Mouse (Mus musculus): ENCODE data around the gene Mypn. TPM values are rescaled to one million over a fixed set of nuclear protein-coding genes. Genes with fewer than 3 reads are reported as not detected.

Mypn gene
- total RNA-seq (2012; rRNA removed) (0.08 and 0.17 TPM in 2 replicates), total RNA-seq (2014; rRNA removed) (0.39 and 0.47 TPM in 2 replicates), polyA plus RNA-seq (2012; ENCODE audit: insufficient read length, low read depth) (0.46 and 0.81 TPM in 2 replicates)

- Histone ChIP-seq H3K36me3 (replicated peaks in 1 of 2; ENCODE audit: control insufficient read depth in 1 of 2, insufficient read depth in 1 of 2, low read length in 1 of 2) (no peaks in the 10 kb centered on the region), H3K9me3 (replicated peaks; ENCODE audit: low read length) (no peaks in the 10 kb centered on the region), H3K27ac (ENCODE audit: insufficient read depth, low read depth) (no peak within 1 kb of the TSS), H3K4me2 (ENCODE audit: insufficient read depth, low read depth, poor library complexity, severe bottlenecking) (no peak within 1 kb of the TSS), H3K4me1 (ENCODE audit: control insufficient read depth in 1 of 2, insufficient read depth in 2 of 2) (0 out of 4 replicates have a peak, but pooled peaks cover 0 to 2% of the 10 kb centered on the region in 2 experiments), H3K27me3 (replicated peaks) (no peaks in the 10 kb centered on the region), H3K4me3 (replicated peaks in 1 of 3; ENCODE audit: low read depth in 2 of 3, low read length in 2 of 3, poor library complexity in 1 of 3) (no peak within 1 kb of the TSS), H3K79me2 (replicated peaks; ENCODE audit: control insufficient read depth, extremely low read depth, insufficient read depth, poor library complexity, severe bottlenecking) (no peaks in the 10 kb centered on the region), H3K9ac (ENCODE audit: insufficient read depth, low read depth) (no peak within 1 kb of the TSS)
- dilution Hi-C loops (cut with MboI; ENCODE audit: extremely low pct_ligation_motif_present, extremely low pct_unique_long_range_greater_than_20kb, low sequenced_read_pairs), result no loop called here
- TF ChIP-seq RAD21 (IDR thresholded peaks at IDR 0.05; ENCODE audit: low read depth, low read length), result no peak
- no peak for TF ChIP-seq TBP (conservative IDR thresholded peaks at IDR 0.05; ENCODE audit: low read depth, low read length)
- TF ChIP-seq USF2 (conservative IDR thresholded peaks at IDR 0.05; ENCODE audit: low read depth, low read length), result no peak
- TF ChIP-seq RCOR1 (conservative IDR thresholded peaks at IDR 0.05; ENCODE audit: low read depth, low read length), result no peak
- TF ChIP-seq TCF12 (IDR thresholded peaks at IDR 0.05; ENCODE audit: low read depth, low read length), result no peak
- TF ChIP-seq POLR2AphosphoS2 (IDR thresholded peaks at IDR 0.05; ENCODE audit: low read depth, low read length), result no peak
- TF ChIP-seq IRF4 (IDR thresholded peaks at IDR 0.05; ENCODE audit: low read depth, low read length), result no peak
- TF ChIP-seq POLR2A (IDR thresholded peaks at IDR 0.05; ENCODE audit: low read depth, low read length), result no peak
- no peak for TF ChIP-seq EP300 (IDR thresholded peaks at IDR 0.05; ENCODE audit: low read length)
- no peak for TF ChIP-seq SMC3 (IDR thresholded peaks at IDR 0.05; ENCODE audit: low read depth, low read length)
- no peak for TF ChIP-seq ZKSCAN1 (IDR thresholded peaks at IDR 0.05; ENCODE audit: borderline replicate concordance, low read depth, low read length)
- TF ChIP-seq CHD2 (IDR thresholded peaks at IDR 0.05; ENCODE audit: low read length), result no peak
- TF ChIP-seq CHD1 (IDR thresholded peaks at IDR 0.05; ENCODE audit: low read depth, low read length), result no peak
- no peak for TF ChIP-seq BHLHE40 (IDR thresholded peaks at IDR 0.05; ENCODE audit: low read depth, low read length)
- no peak for TF ChIP-seq MAZ (IDR thresholded peaks at IDR 0.05; ENCODE audit: low read depth, low read length)
- TF ChIP-seq ZC3H11A (IDR thresholded peaks at IDR 0.05; ENCODE audit: low read depth, low read length), result no peak
- TF ChIP-seq MAX (IDR thresholded peaks at IDR 0.05; ENCODE audit: low read length), result no peak
- no peak for DNase-seq (ENCODE audit: extremely low read depth)
- in situ Hi-C loops (cut with MboI; ENCODE audit: low pct_ligation_motif_present, low pct_unique_long_range_greater_than_20kb, low sequenced_read_pairs), result no loop called here
Observed at GRCm38 (mm10) chr10:63203728-63204127, at the start of gene Mypn. Mypn (minus strand) TSS chr10:63203952.

DNA sequence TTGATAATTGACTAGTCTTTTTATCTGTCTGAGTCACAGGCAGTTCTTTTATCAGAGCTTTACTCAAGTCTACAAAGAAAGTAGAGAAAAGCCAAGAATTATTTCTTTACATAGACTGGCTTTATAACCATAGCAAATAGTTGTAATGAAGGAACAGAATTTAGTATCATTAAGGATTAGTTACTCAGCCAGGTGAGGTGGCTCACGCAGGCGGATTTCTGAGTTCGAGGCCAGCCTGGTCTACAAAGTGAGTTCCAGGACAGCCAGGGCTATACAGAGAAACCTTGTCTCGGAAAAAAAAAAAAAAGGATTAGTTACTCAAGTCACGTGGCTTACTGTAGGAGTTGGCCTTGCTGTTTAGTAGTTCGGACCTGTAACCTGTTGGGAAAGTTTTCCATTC is 44.7 kb upstream of the Mypn start:
- no peak for DNase-seq (ENCODE audit: extremely low read depth)
- H3K9ac ChIP-seq (ENCODE audit: insufficient read depth, low read depth), result no peak overlapping the region
- H3K36me3 ChIP-seq (replicated peaks in 1 of 2; ENCODE audit: control insufficient read depth in 1 of 2, insufficient read depth in 1 of 2, low read length in 1 of 2), result peaks cover 22 to 47% of the 10 kb centered on the region in 2 experiments
- no peak overlapping the region for H3K4me2 ChIP-seq (ENCODE audit: insufficient read depth, low read depth, poor library complexity, severe bottlenecking)
- H3K4me3 ChIP-seq (replicated peaks in 1 of 3; ENCODE audit: low read depth in 2 of 3, low read length in 2 of 3, poor library complexity in 1 of 3), result no peak overlapping the region
- H3K9me3 ChIP-seq (replicated peaks; ENCODE audit: low read length), result no peaks in the 10 kb centered on the region
- dilution Hi-C loops (cut with MboI; ENCODE audit: extremely low pct_ligation_motif_present, extremely low pct_unique_long_range_greater_than_20kb, low sequenced_read_pairs), result no loop called here
- no peak overlapping the region for H3K27ac ChIP-seq (ENCODE audit: insufficient read depth, low read depth)
- in situ Hi-C loops (cut with MboI; ENCODE audit: low pct_ligation_motif_present, low pct_unique_long_range_greater_than_20kb, low sequenced_read_pairs), result no loop called here
- no peaks in the 10 kb centered on the region for H3K27me3 ChIP-seq (replicated peaks)
- peaks cover 0 to 28% of the 10 kb centered on the region in 2 experiments; a peak in 2 of 4 replicates for H3K4me1 ChIP-seq (ENCODE audit: control insufficient read depth in 1 of 2, insufficient read depth in 2 of 2)
- TF ChIP-seq POLR2A (IDR thresholded peaks at IDR 0.05; ENCODE audit: low read depth, low read length) (no peak), RAD21 (IDR thresholded peaks at IDR 0.05; ENCODE audit: low read depth, low read length) (no peak), E2F4 (IDR thresholded peaks at IDR 0.05; ENCODE audit: insufficient replicate concordance, low read depth, low read length) (no peak), TCF12 (IDR thresholded peaks at IDR 0.05; ENCODE audit: low read depth, low read length) (no peak), MAX (IDR thresholded peaks at IDR 0.05; ENCODE audit: low read length) (no peak), GABPA (IDR thresholded peaks at IDR 0.05; ENCODE audit: insufficient replicate concordance, low read depth, low read length) (no peak), POLR2AphosphoS2 (IDR thresholded peaks at IDR 0.05; ENCODE audit: low read depth, low read length) (no peak), NELFE (IDR thresholded peaks at IDR 0.05; ENCODE audit: low read depth, low read length) (no peak), ETS1 (conservative IDR thresholded peaks at IDR 0.05; ENCODE audit: low read depth, low read length) (no peak)
- peaks cover 58% of the 10 kb centered on the region for H3K79me2 ChIP-seq (replicated peaks; ENCODE audit: control insufficient read depth, extremely low read depth, insufficient read depth, poor library complexity, severe bottlenecking)

All from CH12.LX (cell line).